Mouse (Mus musculus): ENCODE data around the gene Cpsf4.
"Not testable (repeated sequence)": the region's sequence is repeated elsewhere in the genome, so short reads cannot be mapped to it uniquely, and the experiment has no call there.

Cpsf4 gene

GRCm38 (mm10) chr5:145166536-145167305 is at the start of gene Cpsf4, which contains the start of gene Ptcd1:
Gene Cpsf4 (plus strand): TSS chr5:145167213.
Gene Ptcd1 (minus strand): TSS chr5:145167108.
- DNase-seq (ENCODE audit: low read depth in 1 of 2, low spot score in 2 of 2), result peak; percentile 94 to 98

DNA sequence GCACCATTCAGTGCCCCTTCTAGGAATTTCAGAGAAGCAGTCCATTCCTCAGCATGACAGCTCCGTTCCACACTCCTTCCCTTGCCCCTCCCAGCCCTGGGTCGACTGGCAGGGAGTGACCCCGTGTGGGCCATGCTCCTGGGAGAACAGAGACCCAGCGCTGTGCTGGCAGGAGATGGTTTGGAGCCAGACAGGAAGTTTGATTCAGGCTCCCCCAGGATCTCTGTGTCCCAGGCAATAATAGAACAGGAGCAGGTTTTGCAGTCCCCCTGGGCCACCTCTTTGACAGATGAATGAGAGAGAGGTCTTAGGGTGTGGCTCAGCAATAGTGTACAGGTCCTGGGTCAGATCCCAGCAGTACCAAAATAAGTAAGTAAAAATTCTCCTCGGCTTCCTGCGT is 49.0 kb upstream of the Cpsf4 start:
- no peak for DNase-seq (ENCODE audit: low read depth in 1 of 2, low spot score in 2 of 2)

- DNase-seq (ENCODE audit: low read depth in 1 of 2, low spot score in 2 of 2), result no peak
Measured at GRCm38 (mm10) chr5:145118461-145118860, 48.6 kb upstream of the Cpsf4 start.

- DNase-seq (ENCODE audit: low read depth in 1 of 2, low spot score in 2 of 2), result peak in 1 of 2 experiments; percentile 37
Measured at GRCm38 (mm10) chr5:145119385-145119784, 47.6 kb upstream of the Cpsf4 start.

- DNase-seq (ENCODE audit: low read depth in 1 of 2, low spot score in 2 of 2), result no peak
Measured at GRCm38 (mm10) chr5:145120921-145121320, 46.1 kb upstream of the Cpsf4 start.

DNA sequence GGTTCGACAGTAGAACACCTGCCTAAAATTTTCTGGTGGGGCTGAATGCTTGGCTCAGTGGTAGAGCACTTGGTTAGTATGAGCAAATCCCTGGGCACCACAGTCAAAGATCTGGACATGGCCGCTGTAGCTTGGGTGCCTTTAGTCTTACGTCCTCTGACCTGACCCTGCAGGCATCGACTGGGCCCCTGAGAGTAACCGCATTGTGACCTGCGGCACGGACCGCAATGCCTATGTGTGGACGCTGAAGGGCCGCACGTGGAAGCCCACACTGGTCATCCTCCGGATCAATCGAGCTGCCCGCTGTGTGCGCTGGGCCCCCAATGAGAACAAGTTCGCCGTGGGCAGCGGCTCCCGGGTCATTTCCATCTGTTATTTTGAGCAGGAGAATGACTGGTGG is 43.6 kb upstream of the Cpsf4 start:
- DNase-seq (ENCODE audit: low read depth in 1 of 2, low spot score in 2 of 2), result no peak

DNA sequence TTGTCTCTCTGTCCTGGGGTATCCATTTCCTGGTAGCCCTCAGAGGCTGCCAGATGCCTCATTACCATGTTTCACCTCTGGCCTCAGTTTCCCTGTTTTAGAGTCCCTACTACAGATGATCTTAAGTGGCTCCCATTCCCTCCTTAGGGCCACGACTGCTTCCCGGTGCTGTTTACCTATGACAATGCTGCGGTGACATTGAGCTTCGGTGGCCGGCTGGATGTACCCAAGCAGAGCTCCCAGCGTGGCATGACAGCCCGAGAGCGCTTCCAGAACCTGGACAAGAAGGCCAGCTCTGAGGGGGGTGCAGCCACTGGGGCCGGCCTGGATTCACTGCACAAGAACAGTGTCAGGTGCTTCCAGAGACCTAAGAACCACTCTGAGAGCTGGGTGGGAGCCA is 40.4 kb upstream of the Cpsf4 start:
- no peak for DNase-seq (ENCODE audit: low read depth in 1 of 2, low spot score in 2 of 2)

DNA sequence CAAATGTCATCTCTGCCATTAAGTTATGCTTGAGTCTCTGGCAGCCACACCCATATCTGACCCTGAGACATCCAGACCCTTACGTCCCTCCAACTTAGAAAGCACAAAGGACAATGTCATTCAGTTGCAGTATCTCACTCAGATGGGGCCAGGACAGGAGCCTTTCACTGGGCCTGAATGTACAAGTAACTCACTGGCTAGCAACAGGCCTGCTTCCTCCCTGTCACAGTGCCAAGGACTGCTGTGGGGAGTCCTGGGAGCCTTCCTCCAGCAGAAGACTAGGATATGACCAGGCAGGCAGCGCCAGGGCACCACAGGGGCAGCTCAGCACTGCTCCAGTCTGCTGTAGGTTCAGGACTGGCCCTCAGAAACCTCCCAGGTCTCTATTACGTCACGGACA is 37.9 kb upstream of the Cpsf4 start:
- no peak for DNase-seq (ENCODE audit: low read depth in 1 of 2, low spot score in 2 of 2)

DNA sequence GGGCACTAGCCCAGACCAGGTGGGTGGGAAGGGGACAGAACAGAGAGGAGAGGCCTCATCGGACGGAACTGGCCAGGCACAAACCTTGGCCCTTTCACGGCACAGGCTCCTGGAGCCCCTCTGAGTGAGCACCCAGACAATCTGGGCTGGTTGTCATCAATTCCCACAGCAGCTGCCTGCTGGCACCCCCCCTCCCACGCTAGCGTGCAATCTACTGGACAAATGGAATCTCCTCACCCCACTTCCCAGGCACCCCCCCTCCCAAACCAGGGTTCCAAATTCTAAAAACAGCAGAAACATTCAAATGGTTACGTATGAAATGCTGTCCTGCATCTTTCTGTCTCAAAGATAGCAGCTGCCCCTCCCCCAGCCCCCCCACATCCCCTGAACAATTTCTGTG is 37.2 kb upstream of the Cpsf4 start:
- not testable (repeated sequence) for DNase-seq (ENCODE audit: low read depth in 1 of 2, low spot score in 2 of 2)

DNA sequence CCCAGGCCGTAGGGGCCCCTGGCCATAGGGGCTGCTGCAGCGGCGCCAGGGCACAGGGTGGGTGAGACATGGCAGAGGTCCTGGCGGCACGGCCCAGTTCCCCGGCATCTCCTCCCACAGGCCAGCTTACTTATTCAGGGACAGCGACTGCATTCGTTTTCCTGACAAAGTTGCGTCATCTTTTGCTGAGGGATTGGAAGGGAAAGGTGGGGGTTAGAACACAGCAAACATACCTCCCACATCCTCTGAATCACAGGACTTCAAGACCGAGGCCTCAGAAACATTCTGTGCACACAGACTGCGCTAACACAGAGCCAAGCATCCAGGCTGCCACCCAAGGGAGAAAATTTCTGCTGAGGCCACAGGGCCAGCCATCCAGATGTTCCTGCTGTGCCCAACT is 36.8 kb upstream of the Cpsf4 start:
- DNase-seq (ENCODE audit: low read depth in 1 of 2, low spot score in 2 of 2), result no peak

- DNase-seq (ENCODE audit: low read depth in 1 of 2, low spot score in 2 of 2), result no peak
Measured at GRCm38 (mm10) chr5:145130995-145131394, 36.0 kb upstream of the Cpsf4 start.

DNA sequence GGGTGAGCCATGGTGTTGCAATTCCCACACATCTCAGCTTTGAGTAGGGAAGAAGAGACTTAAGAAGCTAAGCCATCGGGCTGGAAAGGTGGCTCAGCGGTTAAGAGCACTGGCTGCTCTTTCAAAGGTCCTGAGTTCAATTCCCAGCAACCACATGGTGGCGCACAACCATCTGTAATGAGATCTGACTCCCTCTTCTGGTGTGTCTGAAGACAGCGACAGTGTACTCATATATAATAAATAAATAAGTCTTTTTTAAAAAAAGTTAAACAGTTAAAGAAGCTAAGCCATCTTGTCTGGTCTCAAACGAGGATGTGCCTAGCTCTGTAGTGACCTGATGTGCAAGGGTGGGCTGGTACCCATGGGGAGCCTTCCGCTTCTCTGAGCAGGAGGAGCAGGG is 33.7 kb upstream of the Cpsf4 start:
- DNase-seq (ENCODE audit: low read depth in 1 of 2, low spot score in 2 of 2), result not testable (repeated sequence)

- no peak for DNase-seq (ENCODE audit: low read depth in 1 of 2, low spot score in 2 of 2)
Measured at GRCm38 (mm10) chr5:145138836-145139235, 28.2 kb upstream of the Cpsf4 start.

- peak; percentile 88 to 95 for DNase-seq (ENCODE audit: low read depth in 1 of 2, low spot score in 2 of 2)
Measured at GRCm38 (mm10) chr5:145139571-145140519, 27.2 kb upstream of the Cpsf4 start, which contains the start of the genes Pdap1 and Bud31. Gene Pdap1 (minus strand): TSS chr5:145140238. Gene Bud31 (plus strand): TSS chr5:145140362.

GRCm38 (mm10) chr5:145140611-145141010 is 26.4 kb upstream of the Cpsf4 start:
- no peak for DNase-seq (ENCODE audit: low read depth in 1 of 2, low spot score in 2 of 2)

- DNase-seq (ENCODE audit: low read depth in 1 of 2, low spot score in 2 of 2), result no peak
Measured at GRCm38 (mm10) chr5:145147748-145148147, 19.3 kb upstream of the Cpsf4 start.

GRCm38 (mm10) chr5:145149294-145149693 is 17.7 kb upstream of the Cpsf4 start:
- DNase-seq (ENCODE audit: low read depth in 1 of 2, low spot score in 2 of 2), result no peak

- DNase-seq (ENCODE audit: low read depth in 1 of 2, low spot score in 2 of 2), result no peak
Measured at GRCm38 (mm10) chr5:145152690-145153089, 14.3 kb upstream of the Cpsf4 start.

GRCm38 (mm10) chr5:145161361-145161760 is 5.7 kb upstream of the Cpsf4 start:
- no peak for DNase-seq (ENCODE audit: low read depth in 1 of 2, low spot score in 2 of 2)

- DNase-seq (ENCODE audit: low read depth in 1 of 2, low spot score in 2 of 2), result no peak
Measured at GRCm38 (mm10) chr5:145164710-145165109, 2.3 kb upstream of the Cpsf4 start.

GRCm38 (mm10) chr5:145165184-145165583 is 1.8 kb upstream of the Cpsf4 start:
- no peak for DNase-seq (ENCODE audit: low read depth in 1 of 2, low spot score in 2 of 2)

DNA sequence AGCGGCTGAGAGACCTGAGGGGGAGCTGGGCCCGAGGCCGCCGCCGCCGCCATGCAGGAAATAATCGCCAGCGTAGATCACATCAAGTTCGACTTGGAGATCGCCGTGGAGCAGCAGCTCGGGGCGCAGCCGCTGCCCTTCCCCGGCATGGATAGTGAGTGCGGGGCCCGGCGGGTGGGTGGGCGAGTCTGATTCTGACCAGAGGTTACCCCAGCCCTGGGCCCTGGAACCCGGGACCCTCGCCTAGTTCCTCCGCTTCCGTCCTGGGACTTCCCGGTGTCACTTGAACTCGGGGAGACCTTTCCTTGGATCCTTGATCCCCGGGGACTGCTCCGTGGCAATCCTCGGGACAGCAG is 271 bp downstream of the Cpsf4 start:
- DNase-seq (ENCODE audit: low read depth in 1 of 2, low spot score in 2 of 2), result no peak

All from monocyte, adult 2 months (primary cell).